Mouse (Mus musculus) brown adipose tissue, adult 24 weeks (tissue): ENCODE results near the gene Dennd4a. TPM values are rescaled to one million over a fixed set of nuclear protein-coding genes. Genes with fewer than 3 reads are reported as not detected.
A peak's percentile ranks its signal among the peaks of the same experiment; 100 is the strongest.

Source experiments
- H3K27ac ChIP-seq: fragments of 200-500 bp; replicated peaks from 2 replicates; pipeline ENCODE4 v1.5.1; 2012; ENCODE audit warnings: low read depth, mild to moderate bottlenecking, low read length
- H3K4me1 ChIP-seq: fragments of 200-500 bp; 2 replicates; pipeline ENCODE4 v1.6.1; 2012; ENCODE audit warnings: low read length, mixed read lengths; ENCODE audit not compliant: control insufficient read depth, insufficient read depth, insufficient read length
- H3K4me3 ChIP-seq: fragments of 200-500 bp; 2 replicates; pipeline ENCODE4 v1.5.1; 2012; ENCODE audit warnings: low read depth, mild to moderate bottlenecking, low read length, moderate library complexity; ENCODE audit not compliant: insufficient read depth
- polyA plus RNA-seq: library from polyadenylated mRNA; stranded (reverse); fragments of >200 nt; gene quantifications from 2 replicates; pipeline ENCODE4 v1.2.4, GENCODE M21; 2012; ENCODE audit not compliant: missing spikeins, insufficient read depth, insufficient read length

The Dennd4a gene
- polyA plus RNA-seq, 1 experiment = 11.0 TPM

- Histone ChIP-seq H3K4me3 (no peak overlapping the region), H3K4me1 (peaks cover 6% of the 10 kb centered on the region; the same call in 1 of the 2 replicates), H3K27ac (peak overlapping the region; percentile 74)
These were observed 15.1 kb upstream of the Dennd4a start for GRCm38 (mm10) chr9:64795846-64796615.

- H3K4me3 ChIP-seq = no peak overlapping the region
- no peaks in the 10 kb centered on the region for H3K4me1 ChIP-seq
- no peak overlapping the region for H3K27ac ChIP-seq
These were observed 13.7 kb upstream of the Dennd4a start for GRCm38 (mm10) chr9:64797392-64797791.

GRCm38 (mm10) chr9:64798099-64798498 lies 13.0 kb upstream of the Dennd4a start:
- Histone ChIP-seq H3K27ac (no peak overlapping the region), H3K4me1 (no peaks in the 10 kb centered on the region), H3K4me3 (no peak overlapping the region)

GRCm38 (mm10) chr9:64798859-64799258 lies 12.3 kb upstream of the Dennd4a start:
- H3K4me1 ChIP-seq = no peaks in the 10 kb centered on the region
- H3K27ac ChIP-seq = no peak overlapping the region
- no peak overlapping the region for H3K4me3 ChIP-seq

GRCm38 (mm10) chr9:64799504-64799903 lies 11.6 kb upstream of the Dennd4a start:
- H3K4me3 ChIP-seq = no peak overlapping the region
- H3K27ac ChIP-seq = no peak overlapping the region
- no peaks in the 10 kb centered on the region for H3K4me1 ChIP-seq

GRCm38 (mm10) chr9:64802561-64802960 lies 8.6 kb upstream of the Dennd4a start:
- no peak overlapping the region for H3K27ac ChIP-seq
- peaks cover 5% of the 10 kb centered on the region for H3K4me1 ChIP-seq
- no peak overlapping the region for H3K4me3 ChIP-seq

GRCm38 (mm10) chr9:64803373-64804214 lies 7.5 kb upstream of the Dennd4a start:
- peaks cover 5% of the 10 kb centered on the region for H3K4me1 ChIP-seq
- no peak overlapping the region for H3K4me3 ChIP-seq
- H3K27ac ChIP-seq = no peak overlapping the region

- Histone ChIP-seq H3K4me3 (no peak overlapping the region), H3K4me1 (peaks cover 5% of the 10 kb centered on the region), H3K27ac (no peak overlapping the region)
These were observed 5.3 kb upstream of the Dennd4a start for GRCm38 (mm10) chr9:64805875-64806274.

- Histone ChIP-seq H3K4me3 (no peak overlapping the region), H3K4me1 (peaks cover 5% of the 10 kb centered on the region), H3K27ac (no peak overlapping the region; the same call in 1 of the 2 replicates)
These were observed 4.6 kb upstream of the Dennd4a start for GRCm38 (mm10) chr9:64806335-64807060.

- Histone ChIP-seq H3K27ac (no peak overlapping the region), H3K4me1 (peaks cover 5% of the 10 kb centered on the region), H3K4me3 (no peak overlapping the region)
These were observed 3.9 kb upstream of the Dennd4a start for GRCm38 (mm10) chr9:64807061-64807808.

GRCm38 (mm10) chr9:64809851-64810250 lies 1.3 kb upstream of the Dennd4a start:
- H3K4me3 ChIP-seq = no peak overlapping the region
- H3K4me1 ChIP-seq = peaks cover 5% of the 10 kb centered on the region
- H3K27ac ChIP-seq = no peak overlapping the region

- Histone ChIP-seq H3K27ac (0 out of 2 replicates have a peak overlapping the region, but pooled peaks have one; percentile 16), H3K4me3 (peak overlapping the region; percentile 71), H3K4me1 (no peaks in the 10 kb centered on the region; the same call in 1 of the 2 replicates)
These were observed 666 bp downstream of the Dennd4a start for GRCm38 (mm10) chr9:64811538-64812474.

- no peak overlapping the region for H3K27ac ChIP-seq
- H3K4me3 ChIP-seq = peak overlapping the region; percentile 71
These were observed 1.3 kb downstream of the Dennd4a start for GRCm38 (mm10) chr9:64812475-64812860.

GRCm38 (mm10) chr9:64814273-64814672 lies 3.1 kb downstream of the Dennd4a start:
- Histone ChIP-seq H3K27ac (no peak overlapping the region), H3K4me3 (no peak overlapping the region)

More at GRCm38 (mm10) chr9:64812475-64812860, 1.3 kb downstream of the Dennd4a start:
- H3K4me1 ChIP-seq = no peaks in the 10 kb centered on the region; the same call in 1 of the 2 replicates

More at GRCm38 (mm10) chr9:64814273-64814672, 3.1 kb downstream of the Dennd4a start:
- H3K4me1 ChIP-seq = no peaks in the 10 kb centered on the region
